Mouse (Mus musculus) olfactory bulb, adult 2 months (tissue): Measurements from ENCODE around the gene Slc22a18.

ENCODE experiments used
- CTCF ChIP-seq: fragments of 200-500 bp; IDR thresholded peaks from 2 replicates; pipeline ENCODE4 v1.5.1; 2012; ENCODE audit warnings: low read depth, mild to moderate bottlenecking, low read length, moderate library complexity; ENCODE audit not compliant: insufficient read depth
- POLR2A ChIP-seq: fragments of 200-500 bp; IDR thresholded peaks from 2 replicates; pipeline ENCODE4 v1.6.1; 2012; ENCODE audit warnings: mild to moderate bottlenecking, low read depth, low read length, moderate library complexity; ENCODE audit not compliant: insufficient read depth

GRCm38 (mm10) chr7:143513763-143514415 lies 40.4 kb downstream of the Slc22a18 start:
- TF ChIP-seq CTCF: no peak
- TF ChIP-seq POLR2A: no peak
